21 mouse cellular contexts compared by ENCODE assay signal in genomic region chr13:41330589-41331345, GRCm38 (mm10). TPM values are rescaled to one million over a fixed set of nuclear protein-coding genes. Genes with fewer than 3 reads are reported as not detected.
DNase-seq lines count a peak whose midpoint lies in the region; ATAC-seq and TF ChIP-seq lines count a peak whose summit lies in the region.
"Had no signal": no experiment of that assay in that cellular context is flagged by ENCODE, and none has a peak within 500 bp of the region (broad histone marks: within the 10 kb centered on the region; RNA-seq: fewer than 3 reads in every experiment).

No protein-coding gene starts in this region.

- no peaks in the 10 kb centered on the region for H3K79me2 ChIP-seq in heart, adult 2 months (replicated peaks; ENCODE audit: control insufficient read depth, insufficient read depth, low read length)

- no peak for DNase-seq in heart, adult 2 months
- DNase-seq in heart, postnatal 4 days, result no peak
- DNase-seq in lung, postnatal 10 days, result peak; percentile 45
- no peak for DNase-seq in lung, adult 2 months
- no peak for DNase-seq in layer of hippocampus, postnatal 36 days
- DNase-seq: cerebellum, adult 11-12 months; kidney, adult 8-10 months had no signal

- peak overlapping the region; percentile 26 for H3K27ac ChIP-seq in heart, adult 2 months
- H3K27ac ChIP-seq in brown adipose tissue, adult 24 weeks (replicated peaks; ENCODE audit: low read depth, low read length), result peak overlapping the region; percentile 50
- no peak overlapping the region for H3K27ac ChIP-seq in forebrain, embryonic 15.5 days (replicated peaks)
- H3K27ac ChIP-seq: forebrain, embryonic 13.5 days; limb, embryonic 13.5 days had no signal

- no peaks in the 10 kb centered on the region for H3K9me3 ChIP-seq in forebrain, embryonic 15.5 days
- H3K9me3 ChIP-seq: forebrain, embryonic 13.5 days; G1E; limb, embryonic 13.5 days; megakaryocyte, embryonic 14.5 days had no signal

- H3K36me3 ChIP-seq in heart, adult 2 months (ENCODE audit: control insufficient read depth, insufficient read depth, low read length), result peaks cover 42% of the 10 kb centered on the region
- no peaks in the 10 kb centered on the region for H3K36me3 ChIP-seq in forebrain, embryonic 15.5 days
- H3K36me3 ChIP-seq: G1E had no signal

- H3K27me3 ChIP-seq in heart, adult 2 months (ENCODE audit: control insufficient read depth, insufficient read depth, low read length), result no peaks in the 10 kb centered on the region
- no peaks in the 10 kb centered on the region for H3K27me3 ChIP-seq in forebrain, embryonic 15.5 days
- H3K27me3 ChIP-seq: forebrain, embryonic 13.5 days; limb, embryonic 13.5 days; megakaryocyte, embryonic 14.5 days had no signal

- no peak for TF ChIP-seq EP300 in heart, adult 2 months (IDR thresholded peaks at IDR 0.05; ENCODE audit: insufficient read depth, low read depth, low read length)

- ATAC-seq in megakaryocyte-erythroid progenitor cell, adult 5-6 weeks (replicated peaks; ENCODE audit: low FRiP score, low TSS enrichment, poor library complexity, severe bottlenecking), result 0 out of 2 replicates have a peak, but pooled peaks have one; percentile 57
- no peak for ATAC-seq in forebrain, embryonic 15.5 days (replicated peaks)
- ATAC-seq: forebrain, embryonic 13.5 days had no signal

- intact Hi-C loops in heart, adult 2 months (cut with DNase I), result no loop called here

- WGBS in heart, adult 2 months, result 60% methylated on average over 11 of the region's 11 CpGs
- 47% methylated on average over 11 of the region's 11 CpGs for WGBS in lung, adult 2 months
- WGBS in forebrain, embryonic 15.5 days, result 81% methylated on average over 11 of the region's 11 CpGs

- peaks cover 39% of the 10 kb centered on the region for H3K4me1 ChIP-seq in heart, adult 2 months (ENCODE audit: control insufficient read depth, insufficient read depth, low read length)
- peaks cover 32% of the 10 kb centered on the region for H3K4me1 ChIP-seq in lung, adult 2 months (ENCODE audit: control insufficient read depth, insufficient read depth, low read length)
- peaks cover 57% of the 10 kb centered on the region for H3K4me1 ChIP-seq in brown adipose tissue, adult 24 weeks (ENCODE audit: control insufficient read depth, insufficient read depth, insufficient read length, low read length)
- H3K4me1 ChIP-seq in forebrain, embryonic 15.5 days, result peaks cover 24% of the 10 kb centered on the region

- no peak for TF ChIP-seq CTCF in heart, adult 2 months (IDR thresholded peaks at IDR 0.05)
- no peak for TF ChIP-seq CTCF in lung, adult 2 months (IDR thresholded peaks at IDR 0.05; ENCODE audit: insufficient read depth, low read length)

- no peak for TF ChIP-seq POLR2A in heart, adult 2 months (IDR thresholded peaks at IDR 0.05; ENCODE audit: insufficient read depth, low read depth, low read length)
- no peak for TF ChIP-seq POLR2A in lung, adult 2 months (IDR thresholded peaks at IDR 0.05; ENCODE audit: borderline replicate concordance, extremely low read depth, low read depth, low read length)

- no peak overlapping the region for H3K9ac ChIP-seq in heart, adult 2 months (ENCODE audit: low read depth, low read length)
- H3K9ac ChIP-seq in forebrain, embryonic 15.5 days (replicated peaks), result no peak overlapping the region
- H3K9ac ChIP-seq: forebrain, embryonic 13.5 days; limb, embryonic 13.5 days had no signal

- H3K4me3 ChIP-seq in heart, adult 2 months, result no peak overlapping the region
- no peak overlapping the region for H3K4me3 ChIP-seq in lung, adult 2 months (replicated peaks; ENCODE audit: extremely low read depth, low read depth, low read length)
- H3K4me3 ChIP-seq in brown adipose tissue, adult 24 weeks (ENCODE audit: insufficient read depth, low read depth, low read length), result no peak overlapping the region
- H3K4me3 ChIP-seq in forebrain, embryonic 15.5 days, result no peak overlapping the region
- H3K4me3 ChIP-seq: forebrain, embryonic 13.5 days; limb, embryonic 13.5 days; megakaryocyte, embryonic 14.5 days had no signal

- H3K4me2 ChIP-seq in forebrain, embryonic 15.5 days (replicated peaks), result no peak overlapping the region
- H3K4me2 ChIP-seq: forebrain, embryonic 13.5 days; limb, embryonic 13.5 days had no signal

RNA-seq across cellular contexts. Expression of gene Gm17364, which starts 57.0 kb away (rescaled TPM):
- not detected for total RNA-seq in heart, adult 2 months (2021)
- not detected in 2 replicates for polyA plus RNA-seq in heart, adult 2 months (2012; rRNA removed)
- not detected for total RNA-seq in heart, postnatal 4 days (2021)
- polyA plus RNA-seq in lung, adult 2 months (2012; rRNA removed), result not detected in 2 replicates
- polyA plus RNA-seq in brown adipose tissue, adult 24 weeks (2012; ENCODE audit: insufficient read depth, insufficient read length, missing spikeins), result not detected in 2 replicates
- not detected in 2 replicates for total RNA-seq in megakaryocyte-erythroid progenitor cell, adult 5-6 weeks (2014; fragmentation: Nextera tagmentation)
- not detected in 2 replicates for total RNA-seq in megakaryocyte-erythroid progenitor cell, adult 5-6 weeks (2017)
- polyA plus RNA-seq in forebrain, embryonic 15.5 days (2015; fragmentation: Nextera tagmentation; extraction: Ambion mirVana), result not detected in 2 replicates
- not detected for total RNA-seq in layer of hippocampus, postnatal 36 days (2021)
- total RNA-seq: G1E; layer of hippocampus, adult 8-10 months had no signal
- polyA plus RNA-seq: cortical plate, adult 2 months; embryonic facial prominence, embryonic 14.5 days; forebrain, embryonic 13.5 days; G1E; hindbrain, embryonic 11.5 days; limb, embryonic 13.5 days; liver, embryonic 16.5 days; neural tube, embryonic 14.5 days; thymus, postnatal 0 days had no signal
